Mouse (Mus musculus): ENCODE data around the gene Msantd2.

Msantd2 gene

DNA sequence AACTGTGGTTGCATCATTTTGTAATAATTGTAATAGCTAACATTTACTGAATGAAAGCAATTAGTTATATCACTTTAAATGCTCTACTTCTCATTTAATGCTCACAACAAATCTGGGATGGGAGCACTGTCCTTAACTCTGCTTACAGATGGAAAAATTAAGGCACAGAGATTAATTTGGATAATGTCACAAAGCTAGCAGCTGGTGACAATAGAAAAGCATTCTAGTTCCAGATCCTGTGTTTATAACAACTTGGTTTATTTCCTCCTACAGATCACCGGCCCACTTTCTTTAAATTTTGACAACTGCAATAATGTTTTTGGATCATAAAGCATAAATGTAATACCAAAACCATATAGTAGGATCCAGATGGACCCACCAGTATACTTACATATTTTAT lies 16.9 kb downstream of the Msantd2 start:
- no peak for DNase-seq

GRCm38 (mm10) chr9:37512097-37512496 lies 23.0 kb downstream of the Msantd2 start:
- no peak for DNase-seq

DNA sequence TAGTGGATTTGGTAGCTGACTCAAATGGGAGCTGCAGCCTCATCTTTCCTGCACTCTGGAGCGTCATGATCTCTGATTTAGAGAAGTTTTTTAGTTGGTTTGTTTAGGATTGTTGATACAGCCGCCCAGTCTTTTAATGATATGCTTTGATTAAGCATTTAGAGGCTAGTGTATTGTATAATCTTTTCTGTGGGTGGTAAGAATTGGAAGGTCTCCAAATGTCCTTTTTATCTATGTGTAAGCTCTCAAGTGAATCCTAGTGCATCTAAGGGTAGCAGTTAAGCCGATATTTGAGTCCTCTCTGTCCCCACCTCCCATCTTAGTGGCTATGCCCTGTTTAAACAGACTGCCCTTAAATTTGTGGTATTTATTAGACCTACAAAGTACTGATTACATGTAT lies 25.3 kb downstream of the Msantd2 start:
- no peak for DNase-seq

- no peak for DNase-seq
Observed at GRCm38 (mm10) chr9:37517467-37517866, 28.3 kb downstream of the Msantd2 start.

DNA sequence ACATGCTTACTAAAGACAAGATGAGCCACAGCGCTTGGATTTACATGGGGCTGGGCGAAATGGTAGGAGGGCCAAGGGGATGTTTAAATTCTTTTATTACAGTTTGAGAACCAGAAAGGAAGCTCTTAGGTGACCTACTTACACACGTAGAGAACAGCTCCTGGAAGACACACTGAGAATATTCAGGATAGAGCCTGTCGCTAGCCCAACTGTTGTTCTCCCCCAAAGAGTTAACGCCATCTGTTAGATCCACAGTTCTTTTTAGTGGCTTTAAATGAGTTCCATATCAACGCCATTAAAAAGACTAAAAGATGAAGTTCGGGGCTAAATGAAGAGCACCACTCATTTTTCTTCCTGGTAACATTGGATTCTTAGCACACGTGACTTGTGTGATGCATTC lies 29.9 kb downstream of the Msantd2 start:
- no peak for DNase-seq

- DNase-seq: no peak
Observed at GRCm38 (mm10) chr9:37519995-37520394, 30.9 kb downstream of the Msantd2 start.

DNA sequence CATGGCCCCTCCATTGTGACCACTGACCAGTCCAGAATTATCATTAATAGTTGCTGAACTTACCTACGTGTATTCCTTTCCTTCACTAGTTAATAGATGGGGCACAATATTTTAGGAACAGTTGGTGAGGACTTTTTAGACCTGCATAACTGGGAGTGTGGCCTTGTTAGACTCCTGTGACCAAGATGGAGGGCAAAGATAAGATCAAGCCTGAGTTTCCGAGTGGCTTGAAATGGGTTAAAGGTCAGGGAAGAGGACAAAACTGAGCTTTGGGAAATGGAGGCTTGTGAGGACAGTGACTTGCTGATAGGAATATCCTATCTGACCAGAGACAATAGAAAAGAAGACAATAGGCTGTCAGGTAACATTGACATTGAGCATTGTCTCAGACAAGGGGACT lies 36.3 kb downstream of the Msantd2 start:
- DNase-seq: no peak

GRCm38 (mm10) chr9:37526443-37527395 lies 37.6 kb downstream of the Msantd2 start:
- peak; percentile 65 to 81 for DNase-seq

DNA sequence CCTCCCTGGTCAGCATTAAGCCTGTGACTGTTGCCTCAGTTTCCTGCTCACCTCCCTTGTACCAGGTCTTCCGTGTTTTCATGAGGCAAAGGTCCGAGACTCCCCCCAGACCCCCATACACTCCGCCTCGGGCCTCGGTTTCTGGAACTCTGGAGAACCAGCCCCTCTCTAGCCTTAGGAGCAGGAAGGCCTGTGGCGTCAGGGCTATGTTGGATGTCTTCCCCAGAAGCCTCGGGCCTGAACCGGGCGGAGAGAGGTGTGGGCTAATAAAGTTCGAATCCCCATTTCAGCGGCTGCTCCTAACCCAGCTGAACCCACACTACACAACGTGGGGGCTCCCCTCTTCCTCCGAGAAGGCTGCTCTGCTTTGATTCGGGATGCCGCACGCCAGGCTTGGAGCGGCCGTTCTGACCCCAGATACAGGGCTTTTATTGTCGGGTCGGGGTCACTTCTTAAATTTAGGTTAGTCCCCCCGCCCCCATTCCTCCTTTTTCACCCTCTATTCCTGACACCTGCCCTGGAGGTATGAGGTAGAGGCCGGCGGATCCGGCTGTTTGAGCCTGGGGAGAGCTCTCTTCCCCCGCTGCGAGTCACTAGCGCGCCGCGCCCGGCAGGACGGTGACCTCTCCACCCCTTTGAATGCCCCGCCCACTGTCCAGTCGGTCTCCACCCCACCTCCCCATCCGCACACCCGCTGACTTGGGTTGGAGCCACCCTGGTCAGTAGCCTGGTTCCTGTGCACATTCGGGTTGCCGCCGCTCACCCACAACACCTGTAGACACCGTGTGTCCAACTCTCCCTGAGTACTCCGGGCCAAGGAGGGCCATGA lies 38.5 kb downstream of the Msantd2 start, which contains the start of gene Esam:
Esam (plus strand) TSS at position 683 of the 829 bp plus-strand sequence.
- DNase-seq: peak; percentile 90 to 91

DNA sequence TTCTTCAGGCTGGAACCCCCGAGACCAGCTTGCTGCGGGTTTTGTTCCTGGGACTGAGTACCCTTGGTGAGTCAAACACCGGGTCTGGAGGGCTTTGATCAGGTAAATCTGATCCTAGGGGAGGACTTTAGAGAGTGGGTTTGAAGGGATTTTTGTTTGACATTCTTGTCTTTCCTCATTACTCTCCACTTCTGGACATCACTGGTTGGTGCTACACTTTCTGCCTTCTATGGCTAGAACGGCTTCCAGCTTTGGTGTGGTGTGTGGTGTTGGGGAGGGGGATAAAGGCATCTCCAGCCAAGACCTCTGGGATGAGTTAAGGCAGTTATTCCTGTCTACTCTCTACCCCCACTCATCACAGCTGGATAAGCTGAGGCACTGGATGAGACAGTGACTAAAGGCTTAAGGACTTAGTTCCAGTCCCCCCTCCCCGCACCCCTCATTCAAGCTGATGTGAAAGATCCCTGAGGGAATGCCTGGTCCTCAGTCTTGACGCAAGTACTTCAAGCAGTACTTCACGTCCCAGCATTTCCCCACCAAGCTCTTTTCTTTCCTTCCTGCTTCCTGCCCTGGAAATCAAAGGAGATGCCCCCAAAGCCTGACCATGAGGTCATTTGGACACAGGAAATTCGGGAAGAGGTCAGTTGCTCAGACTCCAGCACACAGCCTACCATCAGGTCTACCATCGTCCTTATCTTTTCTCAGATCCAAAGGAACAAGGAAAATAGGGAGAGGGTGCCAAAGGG lies 39.3 kb downstream of the Msantd2 start:
- DNase-seq: peak in 1 of 2 experiments; percentile 43

GRCm38 (mm10) chr9:37530031-37530887 lies 41.1 kb downstream of the Msantd2 start:
- DNase-seq: peak; percentile 85 to 93

DNA sequence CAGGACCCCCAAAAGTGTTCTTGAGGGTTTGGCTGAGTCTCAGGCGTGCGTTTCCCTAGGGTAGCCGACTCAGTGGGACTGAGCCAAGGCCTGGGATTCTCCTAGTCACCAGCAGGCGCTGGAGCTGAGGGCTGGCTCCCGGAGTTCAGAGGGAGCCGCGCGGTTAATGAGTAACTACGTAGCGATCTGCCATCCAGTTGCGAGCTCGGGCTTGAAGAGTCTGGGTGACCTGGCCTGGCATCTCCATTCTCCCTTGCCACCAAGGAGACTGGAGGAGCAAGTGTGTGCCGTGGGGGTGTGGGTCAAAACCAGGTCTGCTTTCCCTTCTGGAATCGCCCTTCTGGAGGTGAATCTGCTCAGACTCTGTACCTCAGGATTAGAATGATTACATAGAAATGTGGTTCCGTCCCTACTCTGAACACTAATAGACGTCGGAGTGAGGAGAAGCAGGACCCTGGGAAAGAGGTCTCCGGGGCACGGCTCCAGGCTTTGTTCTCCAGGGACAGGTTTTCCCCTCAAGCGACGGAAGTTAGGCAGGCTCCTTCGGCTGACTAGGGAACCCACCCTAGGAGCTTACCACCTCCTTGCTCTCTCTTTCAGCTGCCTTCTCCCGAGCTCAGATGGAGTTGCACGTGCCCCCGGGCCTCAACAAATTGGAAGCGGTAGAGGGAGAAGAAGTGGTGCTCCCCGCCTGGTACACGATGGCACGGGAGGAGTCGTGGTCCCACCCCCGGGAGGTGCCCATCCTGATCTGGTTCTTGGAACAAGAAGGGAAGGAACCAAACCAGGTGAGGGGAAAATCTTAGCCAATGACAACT lies 42.0 kb downstream of the Msantd2 start:
- DNase-seq: peak; percentile 83 to 88

- no peak for DNase-seq
Observed at GRCm38 (mm10) chr9:37536851-37537250, 47.7 kb downstream of the Msantd2 start.

DNA sequence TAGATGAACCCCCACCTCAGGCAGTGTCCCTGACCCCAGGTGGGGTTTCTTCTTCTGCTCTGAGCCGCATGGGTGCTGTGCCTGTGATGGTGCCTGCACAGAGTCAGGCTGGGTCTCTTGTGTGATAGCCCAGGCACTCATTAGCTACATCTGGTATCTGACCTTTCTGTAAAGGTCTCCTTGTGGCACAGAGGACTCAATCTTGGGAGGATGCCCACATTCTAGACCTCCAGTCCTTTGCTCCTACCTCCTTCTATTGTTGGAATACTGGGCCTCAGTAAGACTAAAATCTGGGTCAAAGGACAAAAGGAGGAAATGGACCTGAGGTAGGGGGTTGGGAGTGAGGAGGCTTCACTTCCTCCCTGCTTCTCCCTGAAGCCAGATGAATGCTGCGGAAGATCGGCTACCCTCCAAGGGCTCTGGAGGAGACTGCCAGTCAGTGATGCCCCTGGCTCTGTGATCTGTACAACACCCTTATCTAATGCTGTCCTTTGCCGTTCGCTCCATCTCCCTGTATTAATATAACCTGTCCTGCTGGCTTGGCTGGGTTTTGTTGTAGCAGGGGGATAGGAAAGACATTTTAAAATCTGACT lies 48.6 kb downstream of the Msantd2 start:
- DNase-seq: peak; percentile 30 to 50

GRCm38 (mm10) chr9:37539170-37540025 lies 50.3 kb downstream of the Msantd2 start, which contains the start of gene Vsig2:
Gene Vsig2 (plus strand): TSS chr9:37539255.
- DNase-seq: peak; percentile 36 to 52

DNA sequence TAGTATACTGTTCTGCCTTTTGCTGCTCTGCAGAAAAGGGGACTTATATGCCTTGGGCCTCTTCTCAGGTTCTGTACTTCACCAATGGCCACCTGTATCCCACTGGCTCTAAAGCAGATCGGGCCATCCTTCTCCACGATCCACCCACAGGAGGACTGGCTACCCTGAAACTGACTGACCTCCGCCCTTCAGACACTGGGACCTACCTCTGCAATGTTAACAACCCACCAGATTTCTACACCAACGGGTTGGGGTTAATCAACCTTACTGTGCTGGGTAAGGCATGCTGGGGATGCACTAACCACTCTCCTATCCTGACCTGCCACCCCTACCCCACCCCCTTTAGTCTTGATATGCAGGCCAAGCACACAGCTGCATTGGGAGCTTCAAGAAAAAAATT lies 51.1 kb downstream of the Msantd2 start:
- no peak for DNase-seq

DNA sequence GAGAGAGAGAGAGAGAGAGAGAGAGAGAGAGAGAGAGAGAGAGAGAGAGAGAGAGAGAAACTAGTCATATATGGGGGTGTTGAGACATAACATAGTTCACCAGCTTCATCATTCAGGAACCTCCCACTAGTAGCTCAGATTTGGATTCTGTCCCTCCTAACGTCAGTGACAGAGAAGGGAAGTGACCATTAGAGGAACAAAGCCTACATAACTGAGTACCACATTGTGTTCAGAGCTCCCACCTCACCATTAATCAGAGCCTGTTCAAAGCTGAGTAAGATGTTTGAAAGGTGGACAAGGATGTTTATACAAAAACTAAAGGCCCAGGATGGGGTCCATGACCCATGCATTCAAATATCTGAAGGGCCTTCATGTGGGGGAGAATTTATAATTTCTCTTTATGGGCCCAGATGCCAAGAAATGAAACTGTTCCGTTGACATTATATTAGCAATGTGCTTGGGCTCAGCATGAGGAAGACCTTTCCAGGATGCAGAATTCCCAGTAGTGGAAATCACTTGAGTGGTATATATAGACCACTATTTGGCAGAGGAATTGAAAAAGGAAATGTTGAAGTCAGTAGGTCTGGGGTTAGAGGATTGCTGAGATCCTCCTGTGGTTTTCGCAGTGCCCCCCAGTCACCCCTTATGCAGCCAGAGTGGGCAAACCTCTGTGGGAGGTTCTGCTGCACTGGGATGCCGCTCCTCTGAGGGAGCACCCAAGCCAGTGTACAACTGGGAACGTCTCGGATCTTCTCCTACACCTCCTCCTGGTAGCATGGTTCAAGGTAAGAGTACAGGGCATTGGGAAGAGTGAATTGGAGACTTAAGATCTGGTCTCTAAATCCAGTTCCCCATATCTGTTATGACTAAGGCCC lies 51.8 kb downstream of the Msantd2 start:
- peak in 1 of 2 experiments; percentile 15 for DNase-seq

All from lung, postnatal 4 days (tissue).